Mouse (Mus musculus): ENCODE results near the gene Atg101.
A peak's percentile ranks its signal among the peaks of the same experiment; 100 is the strongest.

Gene Atg101

DNA sequence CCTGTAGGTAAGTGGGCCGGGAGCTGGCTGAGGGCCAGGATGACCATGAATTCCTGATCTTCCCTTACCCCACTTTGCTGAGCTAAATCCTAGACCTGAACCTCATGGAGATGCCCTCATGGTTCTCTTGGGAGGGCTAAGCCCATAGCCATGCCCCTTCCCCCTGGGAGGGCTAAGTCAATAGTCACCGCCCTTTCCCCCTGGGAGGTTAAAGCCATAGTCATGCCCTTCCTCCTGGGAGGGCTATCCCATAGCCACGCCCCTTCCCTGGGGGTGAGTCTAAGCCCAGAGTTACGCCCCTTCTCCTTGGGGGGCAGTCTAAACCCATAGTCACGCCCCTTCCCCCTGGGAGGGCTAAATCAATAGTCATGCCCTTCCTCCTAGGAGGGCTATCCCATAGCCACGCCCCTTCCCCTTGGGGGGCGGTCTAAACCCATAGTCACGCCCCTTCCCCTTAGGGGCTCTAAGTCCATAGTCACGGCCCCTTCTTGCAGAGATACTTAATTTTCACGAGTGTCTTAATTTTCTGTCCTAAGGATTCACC lies 42.0 kb downstream of the Atg101 start:
- no peak for TF ChIP-seq GATA4 (IDR thresholded peaks at IDR 0.05; ENCODE audit: insufficient replicate concordance, low read length)

GRCm38 (mm10) chr15:101327282-101327681 lies 43.2 kb downstream of the Atg101 start:
- TF ChIP-seq GATA4 (IDR thresholded peaks at IDR 0.05; ENCODE audit: insufficient replicate concordance, low read length): no peak

DNA sequence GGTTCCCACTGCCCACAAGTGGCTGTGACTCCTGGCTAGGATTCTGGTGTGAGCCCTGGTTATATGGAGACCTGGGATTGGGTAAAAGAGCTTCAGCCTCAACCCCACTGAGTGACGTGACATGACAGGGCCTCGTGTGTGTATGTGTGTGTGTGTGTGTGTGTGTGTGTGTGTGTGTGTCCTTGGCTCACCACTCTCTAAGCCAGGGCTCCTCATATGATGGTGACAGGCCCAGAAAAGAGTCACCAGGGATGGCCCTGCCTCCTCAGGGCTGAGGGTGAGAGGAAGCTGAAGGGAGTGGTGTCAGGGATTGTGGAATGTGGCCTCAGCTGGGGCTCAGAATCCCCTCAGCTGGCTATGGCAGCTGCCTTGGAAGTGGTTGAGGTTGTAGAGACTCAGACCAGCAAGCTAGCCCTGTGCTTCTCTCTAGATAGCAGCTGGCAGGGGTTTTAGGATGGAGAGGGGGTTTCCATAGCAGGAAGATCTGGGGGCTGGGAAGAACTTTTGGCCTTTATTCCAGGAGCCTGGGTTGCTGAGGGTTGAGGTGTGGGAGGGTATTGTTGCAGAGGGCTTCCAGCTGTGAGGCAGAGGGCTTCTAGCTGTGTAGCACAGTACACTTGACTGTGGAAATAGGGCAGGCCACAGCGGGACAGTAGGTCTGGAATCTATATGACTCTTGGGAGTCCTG lies 44.9 kb downstream of the Atg101 start:
- no peak for TF ChIP-seq GATA4 (IDR thresholded peaks at IDR 0.05; ENCODE audit: insufficient replicate concordance, low read length)

- no peak for TF ChIP-seq GATA4 (IDR thresholded peaks at IDR 0.05; ENCODE audit: insufficient replicate concordance, low read length)
Measured at GRCm38 (mm10) chr15:101329564-101329892, 45.5 kb downstream of the Atg101 start.

DNA sequence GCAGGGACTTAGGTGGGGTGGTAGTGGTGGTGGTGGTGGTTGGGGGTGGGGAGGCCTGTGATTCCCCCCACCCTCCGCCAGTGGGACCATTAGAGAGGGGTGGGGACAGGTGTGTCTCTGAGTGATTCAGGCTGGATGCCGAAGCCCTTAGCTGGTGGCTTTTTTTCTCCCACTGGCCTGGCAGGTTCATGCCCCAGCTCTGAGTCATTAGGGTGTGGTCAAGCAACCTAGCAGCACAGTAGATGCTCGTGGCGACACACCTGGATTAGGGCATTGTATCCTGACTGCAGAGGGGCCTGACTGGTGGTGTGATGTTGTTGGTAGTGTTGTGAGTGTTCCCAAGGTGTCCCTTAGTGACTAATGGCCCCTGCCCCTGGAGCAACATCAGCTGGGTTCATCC lies 47.0 kb downstream of the Atg101 start:
- no peak for TF ChIP-seq GATA4 (IDR thresholded peaks at IDR 0.05; ENCODE audit: insufficient replicate concordance, low read length)

DNA sequence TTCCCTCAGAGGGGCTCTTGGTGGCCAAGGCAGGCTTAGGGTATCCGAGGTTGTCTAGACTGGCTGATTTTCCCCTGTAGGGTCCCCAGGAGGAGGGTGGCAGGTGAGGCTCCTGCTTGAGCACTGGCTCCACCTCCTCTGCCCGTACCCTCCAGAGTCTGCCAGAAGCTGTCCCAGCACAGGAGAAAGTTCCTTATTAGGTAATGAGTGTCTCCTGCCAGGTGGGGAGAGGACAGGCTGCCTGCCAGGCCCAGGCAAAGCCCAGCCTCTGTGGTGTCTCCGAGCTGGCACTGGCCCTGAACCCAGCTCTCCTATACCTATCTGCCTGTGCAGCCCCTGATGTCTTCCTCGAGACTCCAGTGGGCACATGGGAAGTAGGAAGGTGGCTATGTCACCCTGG lies 48.3 kb downstream of the Atg101 start:
- TF ChIP-seq GATA4 (IDR thresholded peaks at IDR 0.05; ENCODE audit: insufficient replicate concordance, low read length): no peak

GRCm38 (mm10) chr15:101333165-101333564 lies 49.1 kb downstream of the Atg101 start:
- no peak for TF ChIP-seq GATA4 (IDR thresholded peaks at IDR 0.05; ENCODE audit: insufficient replicate concordance, low read length)

DNA sequence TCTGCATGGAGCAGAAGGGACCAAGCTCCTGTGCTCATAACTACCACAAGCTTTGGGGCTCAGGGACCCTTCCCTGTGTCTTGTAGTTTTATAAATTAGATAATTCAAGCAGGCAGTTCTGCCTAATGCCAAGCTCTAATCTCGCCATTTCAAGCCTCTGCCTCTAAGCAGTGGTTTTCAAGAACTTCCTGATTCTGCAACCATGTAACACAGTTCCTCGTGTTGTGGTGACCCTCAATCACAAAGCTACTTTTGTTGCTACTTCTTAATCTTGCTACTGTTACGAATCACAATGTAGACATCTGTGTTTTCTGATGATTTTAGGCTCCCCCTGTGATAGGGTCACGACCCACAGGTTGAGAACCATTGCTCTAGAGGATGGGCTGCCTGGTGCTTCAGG lies 49.6 kb downstream of the Atg101 start:
- TF ChIP-seq GATA4 (IDR thresholded peaks at IDR 0.05; ENCODE audit: insufficient replicate concordance, low read length): no peak

- TF ChIP-seq GATA4 (IDR thresholded peaks at IDR 0.05; ENCODE audit: insufficient replicate concordance, low read length): peak; percentile 40; the same call in 1 of the 2 replicates
Measured at GRCm38 (mm10) chr15:101336474-101337174, 52.6 kb downstream of the Atg101 start.

- TF ChIP-seq GATA4 (IDR thresholded peaks at IDR 0.05; ENCODE audit: insufficient replicate concordance, low read length): no peak
Measured at GRCm38 (mm10) chr15:101338359-101338758, 54.3 kb downstream of the Atg101 start.

DNA sequence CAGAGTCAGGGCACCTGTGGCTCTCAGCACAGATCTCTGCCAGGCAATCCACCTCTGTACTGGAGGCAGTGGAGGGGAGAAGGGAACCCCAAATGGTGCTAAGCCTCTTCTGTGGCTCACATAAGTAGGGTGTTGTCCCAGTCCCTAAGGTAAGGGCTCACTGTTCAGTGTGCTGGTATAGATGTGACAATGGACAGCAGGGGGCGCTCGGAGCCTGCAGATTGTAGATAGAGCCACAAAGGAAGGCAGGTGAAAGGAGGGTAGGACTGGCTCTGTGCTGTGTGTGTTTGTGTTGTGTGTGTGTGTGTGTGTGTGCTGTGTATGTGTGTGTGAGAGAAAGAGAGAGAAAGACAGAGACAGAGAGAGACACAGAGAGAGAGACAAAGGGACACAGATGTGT lies 55.5 kb downstream of the Atg101 start:
- TF ChIP-seq GATA4 (IDR thresholded peaks at IDR 0.05; ENCODE audit: insufficient replicate concordance, low read length): peak; percentile 23; the same call in 1 of the 2 replicates
